10 mouse cellular contexts compared by ENCODE assay signal in genomic region chr1:136142336-136142735, GRCm38 (mm10). TPM values are rescaled to one million over a fixed set of nuclear protein-coding genes. Genes with fewer than 3 reads are reported as not detected.
DNase-seq lines count a peak whose midpoint lies in the region; ATAC-seq lines count a peak whose summit lies in the region.
"Had no signal": no experiment of that assay in that cellular context is flagged by ENCODE, and none has a peak within 500 bp of the region (broad histone marks: within the 10 kb centered on the region; RNA-seq: fewer than 3 reads in every experiment).

No protein-coding gene starts in this region.

- no peak for ATAC-seq in kidney, embryonic 15.5 days (replicated peaks; ENCODE audit: low FRiP score)
- peak; percentile 62 for ATAC-seq in midbrain, embryonic 14.5 days (ENCODE audit: low FRiP score, low TSS enrichment)
- ATAC-seq: Patski had no signal

- peaks cover 63% of the 10 kb centered on the region for H3K4me1 ChIP-seq in kidney, embryonic 15.5 days
- H3K4me1 ChIP-seq in midbrain, embryonic 14.5 days (ENCODE audit: control insufficient read depth, insufficient read depth, low read length) = peaks cover 66% of the 10 kb centered on the region

- WGBS in kidney, embryonic 15.5 days = 41% methylated on average over 6 of the region's 6 CpGs
- WGBS in midbrain, embryonic 14.5 days = 8% methylated on average over 6 of the region's 6 CpGs

- H3K9me3 ChIP-seq in kidney, embryonic 15.5 days (replicated peaks) = no peaks in the 10 kb centered on the region
- no peaks in the 10 kb centered on the region for H3K9me3 ChIP-seq in midbrain, embryonic 14.5 days (ENCODE audit: control insufficient read depth, low read length)

- no peak overlapping the region for H3K9ac ChIP-seq in kidney, embryonic 15.5 days
- H3K9ac ChIP-seq in midbrain, embryonic 14.5 days (replicated peaks; ENCODE audit: low read length) = no peak overlapping the region
- H3K9ac ChIP-seq: liver, embryonic 14.5 days had no signal

- no peak overlapping the region for H3K4me3 ChIP-seq in kidney, embryonic 15.5 days (replicated peaks)
- H3K4me3 ChIP-seq in midbrain, embryonic 14.5 days (replicated peaks; ENCODE audit: low read depth, low read length) = no peak overlapping the region

- no peak for DNase-seq in kidney, adult 18-20 months
- DNase-seq in cerebellum, postnatal 10 days = peak; percentile 72 to 76
- peak; percentile 25 to 32 for DNase-seq in kidney, postnatal 36 days
- peak; percentile 83 for DNase-seq in midbrain, embryonic 14.5 days
- DNase-seq in thymus, postnatal 0 days (ENCODE audit: low spot score) = no peak
- DNase-seq in thymus, postnatal 36 days = no peak
- no peak for DNase-seq in adrenal gland, postnatal 36 days

- no peaks in the 10 kb centered on the region for H3K27me3 ChIP-seq in kidney, embryonic 15.5 days
- no peaks in the 10 kb centered on the region for H3K27me3 ChIP-seq in midbrain, embryonic 14.5 days (ENCODE audit: control insufficient read depth, insufficient read depth, low read length)
- H3K27me3 ChIP-seq: Patski had no signal

- H3K36me3 ChIP-seq in kidney, embryonic 15.5 days = 0 out of 2 replicates have a peak, but pooled peaks cover 6% of the 10 kb centered on the region
- H3K36me3 ChIP-seq in midbrain, embryonic 14.5 days (ENCODE audit: control insufficient read depth, insufficient read depth, low read length) = peaks cover 28% of the 10 kb centered on the region

- peak overlapping the region; percentile 30; the same call in 1 of the 2 replicates for H3K27ac ChIP-seq in kidney, embryonic 15.5 days
- peak overlapping the region; percentile 39; the same call in 1 of the 2 replicates for H3K27ac ChIP-seq in midbrain, embryonic 14.5 days (replicated peaks; ENCODE audit: low read depth, low read length)
- H3K27ac ChIP-seq: liver, embryonic 14.5 days had no signal

- H3K4me2 ChIP-seq in kidney, embryonic 15.5 days = no peak overlapping the region
- H3K4me2 ChIP-seq in midbrain, embryonic 14.5 days (ENCODE audit: low read length) = 0 out of 2 replicates have a peak overlapping the region, but pooled peaks have one; percentile 1

RNA-seq across cellular contexts. Expression of gene Kif21b, which starts 11.1 kb away (rescaled TPM):
- 2.0 and 2.5 TPM in 2 replicates for polyA plus RNA-seq in kidney, embryonic 15.5 days (2015; fragmentation: Nextera tagmentation; extraction: Ambion mirVana)
- polyA plus RNA-seq in midbrain, embryonic 14.5 days (2014; fragmentation: Nextera tagmentation; extraction: Ambion mirVana) = 56.4 and 65.9 TPM in 2 replicates
- polyA plus RNA-seq in thymus, postnatal 0 days (2015; fragmentation: Nextera tagmentation; extraction: Ambion mirVana) = 14.8 and 20.3 TPM in 2 replicates
- total RNA-seq in adrenal gland, postnatal 36 days (2021) = 1 to 10 TPM; 2.4 TPM

Comparison
In these comparisons a context has a peak if more than half of its experiments do, and no peak if none do; other contexts are left out.
1. DNase-seq: peak in cerebellum, postnatal 10 days (2 of 2), kidney, postnatal 36 days (2 of 2) and midbrain, embryonic 14.5 days (single experiment); none in kidney, adult 18-20 months (single experiment), thymus, postnatal 0 days (single experiment), thymus, postnatal 36 days (0 of 2) and adrenal gland, postnatal 36 days (0 of 2).